Mouse (Mus musculus): ENCODE measurements around the gene Nwd2. TPM values are rescaled to one million over a fixed set of nuclear protein-coding genes. Genes with fewer than 3 reads are reported as not detected.

The Nwd2 gene
- polyA plus RNA-seq (2014; fragmentation: Illumina TruSeq; extraction: RNeasy Lipid Tissue Mini Kit (QIAGEN cat#74804)), result not detected

GRCm38 (mm10) chr5:63649070-63649532 is at the start of gene Nwd2:
Nwd2 (plus strand) TSS chr5:63649102.

GRCm38 (mm10) chr5:63811819-63812508 is 163.1 kb downstream of the Nwd2 start, which contains the start of gene 0610040J01Rik:
0610040J01Rik (plus strand) TSS chr5:63812363.

Other genes with a start within 250 kb of the Nwd2 start
- gene 0610040J01Rik, start 163.3 kb downstream of the Nwd2 start, polyA plus RNA-seq (2014; fragmentation: Illumina TruSeq; extraction: RNeasy Lipid Tissue Mini Kit (QIAGEN cat#74804)), result 1.7 TPM